Mouse (Mus musculus) v-Abl transformed pro-B cells (cell line): ENCODE measurements around the gene Slc47a2.

ENCODE experiments used
- in situ Hi-C, 2 experiments: fragments of 400-800 bp; cut with MboI; formaldehyde crosslinking; loops; one replicate each; pipeline ENCODE4 v1.15.1; 2025; ENCODE audit not compliant: unreplicated experiment in 2 of 2

The Slc47a2 gene

GRCm38 (mm10) chr11:61342505-61343420, at the start of gene Slc47a2:
Slc47a2 (minus strand) TSS chr11:61342860.
- in situ Hi-C loops, result no loop called here

- in situ Hi-C loops, result loop anchor here in 1 of 2 experiments (5.0 kb wide), 2 partner anchors 92 to 157 kb away; no protein-coding TSS in a partner anchor
These were observed 46.3 kb upstream of the Slc47a2 start for GRCm38 (mm10) chr11:61388936-61389335.

- in situ Hi-C loops, result loop anchor here in 1 of 2 experiments (5.0 kb wide), 2 partner anchors 91 to 156 kb away; no protein-coding TSS in a partner anchor
These were observed 45.4 kb upstream of the Slc47a2 start for GRCm38 (mm10) chr11:61388012-61388411.

- in situ Hi-C loops, result loop anchor here in 1 of 2 experiments (5.0 kb wide), 2 partner anchors 90 to 155 kb away; no protein-coding TSS in a partner anchor
These were observed 44.6 kb upstream of the Slc47a2 start for GRCm38 (mm10) chr11:61387233-61387632.

DNA sequence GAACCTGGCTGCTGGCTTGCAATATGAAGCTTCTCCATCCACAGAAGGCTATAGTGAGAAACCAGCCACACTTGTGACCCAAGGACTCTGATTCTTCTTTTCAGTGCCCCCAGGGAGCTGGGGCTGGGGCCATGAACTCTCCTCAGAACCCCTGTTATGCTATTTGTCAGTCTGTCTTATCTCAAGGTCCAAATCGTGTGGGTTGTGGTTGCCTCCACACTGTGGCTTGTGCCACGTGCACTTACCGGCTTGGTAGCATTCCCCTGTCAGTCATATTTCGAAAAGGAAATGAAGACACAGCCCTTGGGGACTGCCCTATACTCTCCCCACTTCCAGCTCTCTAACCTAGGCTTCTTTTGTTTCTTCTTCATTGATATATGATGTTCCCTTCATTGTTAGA, 43.1 kb upstream of the Slc47a2 start:
- in situ Hi-C loops, result loop anchor here in 1 of 2 experiments (5.0 kb wide), 2 partner anchors 88 to 153 kb away; no protein-coding TSS in a partner anchor

DNA sequence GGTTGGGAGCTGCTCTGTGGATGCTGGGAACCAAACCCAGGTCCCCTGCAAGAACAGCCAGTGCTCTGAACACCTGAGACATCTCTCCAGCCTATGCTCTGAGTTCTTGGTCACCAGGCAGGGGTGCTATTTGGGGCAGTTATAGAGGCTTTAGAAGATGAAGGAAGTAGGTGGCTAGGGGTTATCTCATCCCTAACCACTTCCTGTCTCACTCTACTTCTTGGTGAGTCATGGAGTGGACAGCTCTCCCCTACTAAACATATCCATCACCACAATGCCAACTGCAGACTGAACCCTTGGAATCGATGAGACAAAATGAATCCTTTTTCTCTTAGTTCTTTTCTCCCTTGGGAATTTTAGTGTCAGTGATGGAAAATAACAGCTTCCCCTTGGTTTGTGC, 38.6 kb upstream of the Slc47a2 start:
- in situ Hi-C loops, result no loop called here

DNA sequence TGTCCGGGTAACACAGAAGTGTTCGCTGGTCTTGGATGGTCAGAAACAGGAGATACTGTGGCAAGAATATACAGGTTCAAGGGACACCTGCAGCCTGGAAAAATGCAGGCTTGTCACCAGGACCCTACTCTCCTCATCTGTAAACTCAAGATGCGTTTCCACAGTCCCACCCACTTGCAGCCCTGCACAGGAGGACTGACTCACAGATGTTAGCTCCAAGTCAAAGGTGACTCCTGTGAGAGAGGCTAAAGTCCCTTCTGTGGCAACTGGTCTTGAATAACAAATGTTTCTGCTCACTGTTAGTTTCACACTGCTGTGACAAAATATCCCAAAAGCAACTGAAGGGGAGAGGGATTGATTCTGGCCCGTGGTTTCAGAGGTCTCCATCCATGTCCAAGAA, 36.0 kb upstream of the Slc47a2 start:
- in situ Hi-C loops, result no loop called here

DNA sequence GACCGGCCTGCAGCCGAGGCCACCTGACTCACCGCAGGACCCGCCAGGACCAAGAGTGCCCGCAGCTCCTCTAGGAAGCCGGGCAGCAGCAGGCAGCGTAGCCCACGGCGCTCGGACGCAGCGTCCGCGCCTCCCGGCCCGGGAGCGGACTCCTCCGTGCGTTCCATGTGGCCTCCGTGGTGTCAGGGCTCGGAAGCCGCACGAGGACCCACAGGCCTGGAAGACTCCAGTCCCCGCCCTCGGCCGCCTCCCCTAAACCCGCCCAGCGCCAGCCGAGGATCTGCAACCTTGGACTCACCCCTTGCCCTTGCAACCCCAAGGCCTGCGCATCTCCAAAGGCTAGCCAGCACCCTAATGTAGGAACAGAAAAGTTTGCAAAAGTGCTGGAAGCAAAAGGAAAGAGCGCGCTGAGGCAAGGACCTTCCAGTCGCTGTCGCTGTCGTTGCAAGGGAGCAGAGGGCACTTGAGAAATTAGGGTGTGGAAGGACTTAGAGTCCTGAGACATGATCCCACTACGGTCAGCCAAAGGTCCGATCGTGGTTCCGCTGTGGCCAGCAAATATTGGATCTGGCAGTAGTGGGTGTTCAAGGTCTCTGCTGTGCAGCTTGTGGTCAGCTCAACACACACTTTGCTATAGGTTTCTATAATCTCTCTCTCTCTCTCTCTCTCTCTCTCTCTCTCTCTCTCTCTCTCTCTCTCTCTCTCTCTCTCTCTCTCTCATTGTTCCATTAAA, 35.4 kb upstream of the Slc47a2 start, which contains the start of gene Slc47a1:
Gene Slc47a1, minus strand, starts transcription at position 465 of the 733 bp plus-strand sequence.
- in situ Hi-C loops, result no loop called here

- in situ Hi-C loops, result no loop called here
These were observed 26.0 kb upstream of the Slc47a2 start for GRCm38 (mm10) chr11:61368668-61369067.

- in situ Hi-C loops, result no loop called here
These were observed 24.0 kb upstream of the Slc47a2 start for GRCm38 (mm10) chr11:61366517-61367273.

- in situ Hi-C loops, result no loop called here
These were observed 23.3 kb upstream of the Slc47a2 start for GRCm38 (mm10) chr11:61365938-61366337.

- in situ Hi-C loops, result no loop called here
These were observed 21.4 kb upstream of the Slc47a2 start for GRCm38 (mm10) chr11:61364096-61364495.

DNA sequence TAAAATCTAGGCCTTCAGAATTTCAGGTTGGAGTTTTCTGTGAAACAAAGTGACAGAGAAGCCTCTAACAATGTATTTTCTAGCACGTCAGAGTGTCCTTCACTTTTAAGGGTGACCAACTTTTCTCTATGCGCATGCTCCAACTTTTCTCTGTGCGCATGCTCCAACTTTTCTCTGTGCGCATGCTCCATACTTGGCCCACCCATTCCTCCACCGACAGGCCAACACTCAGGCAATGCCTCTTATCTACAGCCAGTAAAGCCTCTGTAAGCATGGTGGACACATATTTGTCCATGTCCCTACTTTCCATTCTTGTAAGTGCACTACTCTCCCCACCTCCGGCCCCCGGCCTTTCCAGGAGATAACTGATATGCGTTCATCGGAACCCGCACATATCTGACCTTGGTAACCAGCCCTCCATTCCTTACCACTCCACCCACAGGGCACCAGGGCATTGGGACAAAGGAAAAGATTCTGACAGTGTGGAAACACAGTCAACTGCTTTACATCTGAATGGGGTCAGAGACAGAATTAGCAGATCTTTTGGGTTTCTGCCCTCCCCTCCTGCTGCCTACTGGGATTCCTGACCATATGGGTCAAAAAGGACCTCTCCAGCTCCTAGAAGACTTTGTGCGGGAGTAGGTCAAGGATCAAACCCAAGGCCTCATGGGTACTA, 19.0 kb upstream of the Slc47a2 start:
- in situ Hi-C loops, result no loop called here

GRCm38 (mm10) chr11:61356600-61356999, 13.9 kb upstream of the Slc47a2 start:
- in situ Hi-C loops, result no loop called here

DNA sequence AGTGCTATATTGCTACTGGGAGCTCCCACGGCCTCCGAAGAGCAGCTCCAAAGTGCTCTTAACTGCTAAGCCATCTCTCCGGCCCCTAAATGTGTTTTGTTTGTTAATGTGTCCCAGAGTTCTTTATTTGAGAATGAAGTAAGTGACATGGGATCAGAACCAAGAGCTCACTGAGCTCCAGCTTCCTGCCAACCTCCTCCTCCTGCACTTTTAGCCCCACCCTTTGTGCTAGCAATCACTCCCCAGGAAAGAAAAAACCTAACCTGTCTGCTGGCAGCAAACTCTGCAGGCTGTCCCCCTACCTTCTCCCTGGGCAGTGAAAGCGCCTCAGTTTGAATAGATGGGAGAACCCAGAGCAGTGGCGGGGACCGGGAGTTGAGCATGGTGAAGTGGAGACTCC, 13.5 kb upstream of the Slc47a2 start:
- in situ Hi-C loops, result no loop called here

GRCm38 (mm10) chr11:61355351-61355750, 12.7 kb upstream of the Slc47a2 start:
- in situ Hi-C loops, result no loop called here

DNA sequence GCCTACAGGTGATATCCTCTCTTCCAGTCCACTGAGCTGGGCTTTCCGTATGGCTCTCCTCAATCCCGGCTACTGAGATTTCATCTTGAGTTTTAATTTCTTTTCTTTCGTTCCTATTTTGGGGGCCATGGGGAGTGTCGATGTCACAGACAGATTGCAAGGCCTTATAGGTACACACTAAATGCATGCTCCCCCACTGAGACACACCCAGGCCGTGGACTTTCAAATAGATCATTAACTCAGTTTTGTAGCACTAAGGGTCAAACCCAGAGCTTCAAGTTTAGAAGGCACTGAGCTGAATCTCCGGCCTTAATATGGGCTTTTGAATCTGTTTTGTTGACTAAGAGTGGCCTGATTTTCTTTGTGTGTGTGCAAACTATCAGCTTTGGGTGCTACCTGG, 11.7 kb upstream of the Slc47a2 start:
- in situ Hi-C loops, result no loop called here

- in situ Hi-C loops, result no loop called here
These were observed 10.4 kb upstream of the Slc47a2 start for GRCm38 (mm10) chr11:61353038-61353437.

GRCm38 (mm10) chr11:61352138-61352651, 9.5 kb upstream of the Slc47a2 start:
- in situ Hi-C loops, result no loop called here

- in situ Hi-C loops, result no loop called here
These were observed 6.7 kb upstream of the Slc47a2 start for GRCm38 (mm10) chr11:61349337-61349736.
